Mouse (Mus musculus) ES-Bruce4 (cell line): Measurements from ENCODE around the gene Gm20532. TPM values are rescaled to one million over a fixed set of nuclear protein-coding genes. Genes with fewer than 3 reads are reported as not detected.

Experiments
- H3K27ac ChIP-seq: 2 replicates; pipeline ENCODE4 v1.5.1; 2012; ENCODE audit warnings: low read length, inconsistent platforms; ENCODE audit not compliant: insufficient read depth
- H3K27me3 ChIP-seq: 2 replicates; pipeline ENCODE4 v1.6.1; 2012; ENCODE audit warnings: mild to moderate bottlenecking, low read length, inconsistent platforms; ENCODE audit not compliant: control insufficient read depth, poor library complexity, insufficient read depth, severe bottlenecking
- H3K36me3 ChIP-seq: 2 replicates; pipeline ENCODE4 v1.6.1; 2012; ENCODE audit warnings: inconsistent platforms, mild to moderate bottlenecking, low read length, moderate library complexity; ENCODE audit not compliant: control insufficient read depth, poor library complexity, insufficient read depth, severe bottlenecking
- H3K4me1 ChIP-seq: one replicate; pipeline ENCODE4 v1.8.1; 2011; ENCODE audit warnings: low read length; ENCODE audit not compliant: control insufficient read depth, insufficient read depth
- H3K4me3 ChIP-seq: 2 replicates; pipeline ENCODE4 v1.5.1; 2011; ENCODE audit warnings: low read depth, mild to moderate bottlenecking, low read length
- H3K9ac ChIP-seq: 2 replicates; pipeline ENCODE4 v1.6.1; 2012; ENCODE audit warnings: low read depth, mild to moderate bottlenecking, inconsistent platforms; ENCODE audit not compliant: poor library complexity, severe bottlenecking
- H3K9me3 ChIP-seq: replicated peaks from 2 replicates; pipeline ENCODE4 v1.6.1; 2012; ENCODE audit warnings: mild to moderate bottlenecking, low read length, inconsistent platforms; ENCODE audit not compliant: control insufficient read depth, poor library complexity, insufficient read depth, severe bottlenecking
- CTCF ChIP-seq: IDR thresholded peaks from one replicate; pipeline ENCODE4 v1.8.1; 2011; ENCODE audit warnings: low read depth, low read length
- EP300 ChIP-seq: IDR thresholded peaks from 2 replicates; pipeline ENCODE4 v1.6.1; 2011; ENCODE audit warnings: low read depth, low read length; ENCODE audit not compliant: insufficient read depth
- POLR2A ChIP-seq: IDR thresholded peaks from one replicate; pipeline ENCODE4 v1.8.1; 2011; ENCODE audit warnings: low read length; ENCODE audit not compliant: insufficient read depth
- polyA plus RNA-seq: library from polyadenylated mRNA; stranded (reverse); fragments of >200 nt; gene quantifications from 2 replicates; pipeline ENCODE4 v1.2.4, GENCODE M21; 2011; ENCODE audit warnings: low read depth; ENCODE audit not compliant: missing spikeins, insufficient read depth, insufficient read length

Gm20532 gene
- polyA plus RNA-seq, 1 experiment = not detected

DNA sequence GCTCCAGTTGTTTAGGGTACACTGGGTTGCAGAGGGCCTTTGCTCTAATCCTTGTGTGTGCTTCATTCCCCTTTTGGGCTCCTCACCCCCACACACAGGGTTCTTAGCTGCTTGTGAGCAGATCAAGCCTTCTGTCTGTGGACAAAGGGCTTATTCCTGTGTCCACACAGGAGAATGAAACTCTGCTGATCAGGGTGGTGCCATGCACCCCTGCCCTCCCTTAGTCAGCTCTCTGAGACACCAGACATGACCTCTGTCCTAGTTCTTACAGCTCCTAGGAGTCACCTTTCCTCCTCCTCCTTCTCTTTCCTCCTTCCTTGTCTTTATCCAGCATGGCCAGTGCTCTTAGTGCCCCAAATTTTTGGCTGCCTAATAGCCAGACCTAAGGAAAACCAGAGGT is 25.5 kb downstream of the Gm20532 start:
- TF ChIP-seq POLR2A (no peak), CTCF (no peak), EP300 (no peak)
- peak overlapping the region; percentile 82 for H3K27ac ChIP-seq

GRCm38 (mm10) chr2:26614903-26615302 is 28.5 kb downstream of the Gm20532 start:
- Histone ChIP-seq H3K9me3 (no peaks in the 10 kb centered on the region), H3K4me1 (peaks cover 15% of the 10 kb centered on the region), H3K36me3 (no peaks in the 10 kb centered on the region), H3K27me3 (no peaks in the 10 kb centered on the region), H3K27ac (no peak overlapping the region), H3K4me3 (no peak overlapping the region), H3K9ac (no peak overlapping the region)
- TF ChIP-seq EP300 (no peak), CTCF (no peak), POLR2A (no peak)

More for the DNA sequence above, 25.5 kb downstream of the Gm20532 start:
- H3K36me3 ChIP-seq = no peaks in the 10 kb centered on the region
- H3K9me3 ChIP-seq = no peaks in the 10 kb centered on the region
- H3K4me1 ChIP-seq = peaks cover 15% of the 10 kb centered on the region
- no peak overlapping the region for H3K4me3 ChIP-seq
- H3K9ac ChIP-seq = no peak overlapping the region
- H3K27me3 ChIP-seq = no peaks in the 10 kb centered on the region

DNA sequence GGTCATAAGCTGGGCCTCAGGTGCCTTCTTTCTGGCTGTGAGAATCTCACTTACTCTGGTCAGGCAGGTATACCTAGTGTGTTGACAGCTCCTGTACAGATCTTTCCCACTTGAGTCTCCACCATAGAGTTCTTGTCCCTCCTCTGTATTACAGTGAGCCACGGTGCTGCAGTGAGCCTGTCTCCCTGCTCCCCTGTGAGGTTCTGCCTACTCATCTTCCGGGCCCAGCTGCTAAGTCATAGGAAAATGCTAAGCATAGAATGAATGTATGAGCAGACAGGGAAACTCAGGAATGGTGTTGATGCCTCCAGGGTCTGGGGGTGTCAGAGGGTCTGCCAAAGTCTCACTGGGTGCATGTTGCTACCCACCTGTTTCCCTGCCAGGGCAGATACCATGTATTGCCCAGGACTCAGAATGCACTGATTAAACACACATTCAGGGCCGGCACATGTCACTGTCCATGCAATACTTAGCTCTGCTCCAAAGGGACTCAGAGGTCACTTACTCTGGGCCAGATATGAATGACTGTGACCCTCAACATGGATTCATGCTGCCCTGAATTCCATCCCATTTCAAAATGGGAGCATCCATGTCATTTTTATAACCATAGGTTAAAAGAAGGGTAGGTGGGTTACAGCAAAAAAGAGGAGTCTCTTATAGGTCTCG is 29.2 kb downstream of the Gm20532 start:
- TF ChIP-seq POLR2A (no peak), EP300 (no peak), CTCF (no peak)
- Histone ChIP-seq H3K36me3 (no peaks in the 10 kb centered on the region), H3K4me1 (peaks cover 11% of the 10 kb centered on the region), H3K4me3 (no peak overlapping the region), H3K27me3 (no peaks in the 10 kb centered on the region), H3K9ac (no peak overlapping the region), H3K27ac (no peak overlapping the region), H3K9me3 (no peaks in the 10 kb centered on the region)

DNA sequence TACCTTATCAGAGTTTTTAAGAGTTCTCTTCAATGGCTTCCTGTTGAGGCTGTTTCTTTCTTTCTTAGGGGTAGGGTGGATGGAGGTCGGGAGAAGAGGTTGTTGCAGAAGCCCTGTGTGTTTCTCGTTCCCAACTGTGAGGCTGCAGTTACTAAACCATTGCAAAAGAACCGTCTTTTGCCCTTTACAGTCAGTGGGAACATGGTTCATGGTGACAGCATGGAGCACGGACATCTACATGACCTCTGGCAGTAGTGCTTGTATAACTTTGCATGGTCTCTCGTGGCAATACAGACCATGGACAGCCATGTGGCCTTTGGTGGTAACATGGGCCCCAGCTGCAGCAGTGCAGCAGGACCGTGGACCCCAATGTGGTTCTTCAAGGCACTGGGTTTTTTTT is 30.9 kb downstream of the Gm20532 start:
- no peak overlapping the region for H3K27ac ChIP-seq
- H3K4me3 ChIP-seq = no peak overlapping the region
- H3K9ac ChIP-seq = no peak overlapping the region
- H3K4me1 ChIP-seq = peaks cover 6% of the 10 kb centered on the region
- no peaks in the 10 kb centered on the region for H3K36me3 ChIP-seq
- H3K27me3 ChIP-seq = no peaks in the 10 kb centered on the region
- H3K9me3 ChIP-seq = no peaks in the 10 kb centered on the region
- TF ChIP-seq POLR2A (no peak), CTCF (no peak), EP300 (no peak)

GRCm38 (mm10) chr2:26617928-26618327 is 31.5 kb downstream of the Gm20532 start:
- Histone ChIP-seq H3K9me3 (no peaks in the 10 kb centered on the region), H3K4me3 (no peak overlapping the region), H3K9ac (no peak overlapping the region), H3K27ac (no peak overlapping the region), H3K36me3 (no peaks in the 10 kb centered on the region), H3K27me3 (no peaks in the 10 kb centered on the region), H3K4me1 (peaks cover under 1% of the 10 kb centered on the region)
- TF ChIP-seq EP300 = no peak
- TF ChIP-seq POLR2A = no peak
- TF ChIP-seq CTCF = no peak

DNA sequence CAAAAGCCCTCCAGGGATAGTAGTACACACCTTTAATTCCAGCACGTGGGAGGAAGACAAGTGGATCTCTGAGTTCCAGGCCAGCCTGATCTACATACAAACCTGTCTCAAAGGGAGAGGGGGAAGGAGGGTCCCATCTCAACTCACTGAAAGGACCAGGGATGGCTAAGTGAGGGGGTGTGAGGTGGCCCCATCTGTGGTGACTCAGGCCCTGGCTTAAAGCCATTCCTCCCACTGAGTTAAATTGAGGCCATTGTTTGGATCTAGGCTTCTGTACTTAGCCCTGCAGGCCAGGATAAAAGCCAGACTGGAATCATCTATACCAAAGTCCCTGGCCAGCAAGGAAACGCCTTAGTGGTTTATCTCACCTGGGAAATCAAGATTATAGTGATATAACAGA is 34.8 kb downstream of the Gm20532 start:
- Histone ChIP-seq H3K27ac (no peak overlapping the region), H3K27me3 (no peaks in the 10 kb centered on the region), H3K4me3 (no peak overlapping the region), H3K9me3 (no peaks in the 10 kb centered on the region), H3K36me3 (no peaks in the 10 kb centered on the region), H3K4me1 (no peaks in the 10 kb centered on the region), H3K9ac (no peak overlapping the region)
- TF ChIP-seq POLR2A (no peak), EP300 (no peak), CTCF (no peak)
